ENCODE assay signal across 8 mouse cellular contexts in the genomic region with DNA sequence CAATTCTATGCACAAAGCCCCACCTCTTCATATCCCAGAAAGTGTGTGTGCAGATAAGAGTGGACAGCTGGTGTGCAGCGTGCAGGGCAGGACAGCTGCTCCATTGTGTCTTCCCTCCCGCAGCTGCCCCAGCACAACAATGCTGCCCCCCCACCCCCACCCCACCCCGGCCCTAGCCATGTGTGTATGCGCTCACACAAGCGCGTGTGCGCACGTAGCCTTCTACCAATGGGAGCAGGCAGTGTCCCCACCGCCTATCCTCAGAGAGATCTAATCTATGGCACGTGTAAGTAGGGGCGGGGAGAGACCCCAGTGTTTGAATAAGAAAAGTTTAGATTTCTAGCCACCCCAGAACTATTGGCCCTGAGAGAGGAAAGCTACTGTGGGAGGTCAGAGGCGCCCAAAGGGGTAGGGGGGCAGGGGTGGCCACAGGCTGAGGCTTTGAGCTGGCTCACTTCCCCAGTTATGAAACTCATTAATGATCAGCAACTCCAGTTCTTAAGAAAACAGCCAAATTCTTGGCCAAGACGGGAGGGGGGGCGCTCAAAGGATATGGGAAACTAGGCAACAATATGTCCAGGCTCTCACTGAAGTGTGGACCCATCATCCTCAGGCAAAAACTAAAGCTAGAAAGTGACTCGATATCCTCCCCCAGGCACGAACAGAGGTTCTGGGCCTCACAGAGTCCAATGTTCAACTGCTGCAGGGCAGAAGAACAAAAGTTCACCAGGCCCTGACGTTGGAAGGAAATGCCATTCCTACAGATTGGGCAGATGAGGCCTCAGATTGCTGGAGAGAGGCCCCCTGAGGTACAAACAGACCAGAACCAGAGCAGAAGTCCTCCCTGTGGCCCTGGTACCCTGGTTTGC. TPM values are rescaled to one million over a fixed set of nuclear protein-coding genes. Genes with fewer than 3 reads are reported as not detected.
A peak's percentile ranks its signal among the peaks of the same experiment; 100 is the strongest.
DNase-seq lines count a peak whose midpoint lies in the region; ATAC-seq and TF ChIP-seq lines count a peak whose summit lies in the region.

No protein-coding gene starts in this region.

- no peak overlapping the region; the same call in 1 of the 2 replicates for H3K4me3 ChIP-seq in lung, embryonic 14.5 days (ENCODE audit: low read depth, low read length)
- H3K4me3 ChIP-seq in hindbrain, embryonic 14.5 days (replicated peaks; ENCODE audit: low read length) = peak overlapping the region; percentile 67
- H3K4me3 ChIP-seq in lung, postnatal 0 days (ENCODE audit: low read depth, low read length) = no peak overlapping the region
- H3K4me3 ChIP-seq in stomach, embryonic 16.5 days (replicated peaks; ENCODE audit: low read length) = peak overlapping the region; percentile 72

- no peaks in the 10 kb centered on the region for H3K9me3 ChIP-seq in lung, embryonic 14.5 days (ENCODE audit: low read depth, low read length)
- H3K9me3 ChIP-seq in hindbrain, embryonic 14.5 days (ENCODE audit: control insufficient read depth, low read length) = no peaks in the 10 kb centered on the region
- no peaks in the 10 kb centered on the region for H3K9me3 ChIP-seq in lung, postnatal 0 days (ENCODE audit: low read length)
- no peaks in the 10 kb centered on the region for H3K9me3 ChIP-seq in stomach, embryonic 16.5 days (replicated peaks; ENCODE audit: control insufficient read depth, low read length)

- no peak overlapping the region for H3K9ac ChIP-seq in lung, embryonic 14.5 days
- H3K9ac ChIP-seq in hindbrain, embryonic 14.5 days = peak overlapping the region; percentile 51; the same call in 1 of the 2 replicates
- 0 out of 2 replicates have a peak overlapping the region, but pooled peaks have one; percentile 12 for H3K9ac ChIP-seq in lung, postnatal 0 days (replicated peaks; ENCODE audit: low read depth)
- H3K9ac ChIP-seq in stomach, embryonic 16.5 days (ENCODE audit: low read length) = peak overlapping the region; percentile 43; the same call in 1 of the 2 replicates

- peaks cover 38% of the 10 kb centered on the region for H3K27me3 ChIP-seq in lung, embryonic 14.5 days (ENCODE audit: insufficient read depth, low read length)
- H3K27me3 ChIP-seq in hindbrain, embryonic 14.5 days (ENCODE audit: control insufficient read depth, insufficient read depth, low read length) = no peaks in the 10 kb centered on the region
- peaks cover 19% of the 10 kb centered on the region for H3K27me3 ChIP-seq in lung, postnatal 0 days (replicated peaks; ENCODE audit: insufficient read depth, low read length)
- H3K27me3 ChIP-seq in stomach, embryonic 16.5 days (ENCODE audit: control insufficient read depth, insufficient read depth, low read length) = peaks cover 14% of the 10 kb centered on the region

- H3K4me2 ChIP-seq in lung, embryonic 14.5 days = peak overlapping the region; percentile 100
- H3K4me2 ChIP-seq in hindbrain, embryonic 14.5 days (replicated peaks) = peak overlapping the region; percentile 82
- H3K4me2 ChIP-seq in lung, postnatal 0 days (replicated peaks; ENCODE audit: low read depth, low read length) = peak overlapping the region; percentile 99
- peak overlapping the region; percentile 98 for H3K4me2 ChIP-seq in stomach, embryonic 16.5 days (ENCODE audit: low read depth, low read length)

- 30% methylated on average over 17 of the region's 17 CpGs for WGBS in lung, embryonic 14.5 days
- 16% methylated on average over 17 of the region's 17 CpGs for WGBS in hindbrain, embryonic 14.5 days
- WGBS in lung, postnatal 0 days = 25% methylated on average over 17 of the region's 17 CpGs
- WGBS in stomach, embryonic 16.5 days = 35% methylated on average over 17 of the region's 17 CpGs

- no peak for TF ChIP-seq EP300 in lung, postnatal 0 days (IDR thresholded peaks at IDR 0.05)

- TF ChIP-seq CTCF in lung, embryonic 14.5 days (IDR thresholded peaks at IDR 0.05; ENCODE audit: low read depth) = no peak
- TF ChIP-seq CTCF in lung, postnatal 0 days (IDR thresholded peaks at IDR 0.05) = no peak

- no peak overlapping the region for H3K27ac ChIP-seq in lung, embryonic 14.5 days (ENCODE audit: low read depth)
- H3K27ac ChIP-seq in hindbrain, embryonic 14.5 days = no peak overlapping the region
- peak overlapping the region; percentile 20; the same call in 1 of the 2 replicates for H3K27ac ChIP-seq in lung, postnatal 0 days (ENCODE audit: low read length)
- H3K27ac ChIP-seq in stomach, embryonic 16.5 days (ENCODE audit: low read length) = peak overlapping the region; percentile 34

- peak; percentile 24 for DNase-seq in lung, embryonic 14.5 days
- DNase-seq in lung, adult 18-20 months = no peak
- no peak for DNase-seq in hindbrain, embryonic 14.5 days (ENCODE audit: low spot score)
- DNase-seq in lung, postnatal 0 days (ENCODE audit: low spot score) = peak; percentile 43
- DNase-seq in right cerebral cortex, adult 2 months (ENCODE audit: low spot score in 2 of 2) = no peak
- no peak for DNase-seq in spleen, postnatal 10 days (ENCODE audit: low spot score in 2 of 2)

- 0 out of 2 replicates have a peak, but pooled peaks have one; percentile 12 for ATAC-seq in lung, embryonic 14.5 days (ENCODE audit: insufficient read depth)
- ATAC-seq in hindbrain, embryonic 14.5 days (ENCODE audit: low FRiP score) = no peak
- ATAC-seq in lung, postnatal 0 days = peak; percentile 41
- ATAC-seq in stomach, embryonic 16.5 days (ENCODE audit: insufficient read depth, low FRiP score) = no peak
- no peak for ATAC-seq in activated CD4-positive, CD25-positive, alpha-beta regulatory T cell, adult 4 months

- H3K36me3 ChIP-seq in lung, embryonic 14.5 days (ENCODE audit: insufficient read depth) = 0 out of 2 replicates have a peak, but pooled peaks cover 4% of the 10 kb centered on the region
- peaks cover 53% of the 10 kb centered on the region for H3K36me3 ChIP-seq in hindbrain, embryonic 14.5 days (replicated peaks; ENCODE audit: control insufficient read depth, insufficient read depth)
- H3K36me3 ChIP-seq in lung, postnatal 0 days (ENCODE audit: insufficient read depth, low read length) = peaks cover 3% of the 10 kb centered on the region; the same call in 1 of the 2 replicates
- H3K36me3 ChIP-seq in stomach, embryonic 16.5 days (ENCODE audit: control insufficient read depth, insufficient read depth, low read length) = no peaks in the 10 kb centered on the region; the same call in 1 of the 2 replicates

- peaks cover 14% of the 10 kb centered on the region for H3K4me1 ChIP-seq in lung, embryonic 14.5 days (ENCODE audit: insufficient read depth)
- H3K4me1 ChIP-seq in hindbrain, embryonic 14.5 days (replicated peaks; ENCODE audit: control insufficient read depth, insufficient read depth, low read length) = peaks cover 36% of the 10 kb centered on the region
- peaks cover 6% of the 10 kb centered on the region; the same call in 1 of the 2 replicates for H3K4me1 ChIP-seq in lung, postnatal 0 days (ENCODE audit: insufficient read depth, low read depth, low read length)
- peaks cover 22% of the 10 kb centered on the region for H3K4me1 ChIP-seq in stomach, embryonic 16.5 days (ENCODE audit: control insufficient read depth, insufficient read depth, low read length)

RNA-seq across cellular contexts. Expression of a gene that starts 4.5 kb away (rescaled TPM):
- 3.1 and 3.4 TPM in 2 replicates for polyA plus RNA-seq in lung, embryonic 14.5 days (2014; fragmentation: Nextera tagmentation; extraction: Ambion mirVana)
- polyA plus RNA-seq in hindbrain, embryonic 14.5 days (2014; fragmentation: Nextera tagmentation; extraction: Ambion mirVana) = 12.5 and 15.1 TPM in 2 replicates
- 8.2 and 9.4 TPM in 2 replicates for polyA plus RNA-seq in lung, postnatal 0 days (2015; fragmentation: Nextera tagmentation; extraction: Ambion mirVana)
- polyA plus RNA-seq in stomach, embryonic 16.5 days (2015; fragmentation: Nextera tagmentation; extraction: Ambion mirVana) = 13.0 and 13.6 TPM in 2 replicates
- under 1 TPM in 1 of 2 experiments, not detected in 1; 0.63 TPM for polyA plus RNA-seq in activated CD4-positive, CD25-positive, alpha-beta regulatory T cell, adult 4 months (2017; shearing (Covaris generic))

RNA-seq across cellular contexts. Expression of a gene that starts 23.8 kb away (rescaled TPM):
- 25.0 and 26.6 TPM in 2 replicates for polyA plus RNA-seq in lung, embryonic 14.5 days (2014; fragmentation: Nextera tagmentation; extraction: Ambion mirVana)
- 45.2 and 50.4 TPM in 2 replicates for polyA plus RNA-seq in hindbrain, embryonic 14.5 days (2014; fragmentation: Nextera tagmentation; extraction: Ambion mirVana)
- polyA plus RNA-seq in lung, postnatal 0 days (2015; fragmentation: Nextera tagmentation; extraction: Ambion mirVana) = 11.2 and 15.2 TPM in 2 replicates
- polyA plus RNA-seq in stomach, embryonic 16.5 days (2015; fragmentation: Nextera tagmentation; extraction: Ambion mirVana) = 27.8 and 28.8 TPM in 2 replicates
- 10 to 100 TPM; 26.8 to 32.4 TPM for polyA plus RNA-seq in activated CD4-positive, CD25-positive, alpha-beta regulatory T cell, adult 4 months (2017; shearing (Covaris generic))

Comparison
In these comparisons a context has a peak if more than half of its experiments do, and no peak if none do; other contexts are left out.
1. DNase-seq: peak in lung, embryonic 14.5 days (single experiment) and lung, postnatal 0 days (single experiment); none in lung, adult 18-20 months (0 of 2), hindbrain, embryonic 14.5 days (single experiment), right cerebral cortex, adult 2 months (0 of 2) and spleen, postnatal 10 days (0 of 2).
2. H3K27ac ChIP-seq: peak in lung, postnatal 0 days (single experiment) and stomach, embryonic 16.5 days (single experiment); none in lung, embryonic 14.5 days (single experiment) and hindbrain, embryonic 14.5 days (single experiment).
3. ATAC-seq: peak in lung, embryonic 14.5 days (single experiment) and lung, postnatal 0 days (single experiment); none in hindbrain, embryonic 14.5 days (single experiment), stomach, embryonic 16.5 days (single experiment) and activated CD4-positive, CD25-positive, alpha-beta regulatory T cell, adult 4 months (single experiment).
4. H3K4me3 ChIP-seq: peak in hindbrain, embryonic 14.5 days (single experiment) and stomach, embryonic 16.5 days (single experiment); none in lung, embryonic 14.5 days (single experiment) and lung, postnatal 0 days (single experiment).
5. Peak in every context shown above with its lines, with median percentiles within 50 percentile points of each other: H3K4me2 ChIP-seq.